Mouse (Mus musculus): ENCODE results near the gene 9030612E09Rik.

DNA sequence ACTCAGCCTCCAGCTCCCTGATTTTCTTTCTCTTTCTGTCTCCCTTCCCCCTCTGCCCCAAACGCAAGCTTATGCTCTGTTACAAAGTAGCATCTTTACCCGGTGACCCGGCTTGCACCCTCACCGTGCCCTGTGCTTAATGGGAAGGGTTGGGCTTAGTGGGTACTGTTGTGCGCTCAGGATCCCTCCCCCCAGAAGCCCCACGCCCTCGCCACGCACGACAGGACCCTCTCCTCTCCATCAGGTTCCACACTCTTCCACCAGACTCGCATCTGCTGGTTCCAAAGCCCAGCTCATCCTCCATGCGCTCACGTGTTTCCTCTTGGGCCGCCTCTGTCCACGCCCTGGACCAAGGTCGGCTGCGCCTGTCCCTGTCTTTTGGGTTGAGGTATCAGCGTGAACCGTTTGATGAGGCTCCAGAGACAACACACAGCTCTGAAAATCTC is 675 bp downstream of the 9030612E09Rik start:
- TF ChIP-seq CHD2 (IDR thresholded peaks at IDR 0.05; ENCODE audit: low read depth, low read length) (no peak), HCFC1 (IDR thresholded peaks at IDR 0.05; ENCODE audit: borderline replicate concordance, insufficient read depth, low read length) (no peak), MAFK (IDR thresholded peaks at IDR 0.05; ENCODE audit: insufficient read depth, low read depth, low read length) (no peak), ZNF384 (IDR thresholded peaks at IDR 0.05; ENCODE audit: low read depth, low read length) (no peak)

Data from ES-E14 (cell line).